Mouse (Mus musculus) embryonic facial prominence, embryonic 10.5 days (tissue): ENCODE data around the gene Mpp2. TPM values are rescaled to one million over a fixed set of nuclear protein-coding genes. Genes with fewer than 3 reads are reported as not detected.

Source experiments
- DNase-seq: peaks from one replicate; pipeline ENCODE4 v3.0.0-alpha.2; 2017; ENCODE audit warnings: low spot score
- H3K27ac ChIP-seq: fragments of 300-500 bp; sonication (generic); replicated peaks from 2 replicates; pipeline ENCODE4 v1.5.1; 2016; ENCODE audit warnings: mild to moderate bottlenecking
- H3K27me3 ChIP-seq: fragments of 300-500 bp; sonication (generic); replicated peaks from 2 replicates; pipeline ENCODE4 v1.6.1; 2016; ENCODE audit warnings: low read depth, mild to moderate bottlenecking; ENCODE audit not compliant: poor library complexity, severe bottlenecking
- H3K36me3 ChIP-seq: fragments of 300-500 bp; sonication (generic); replicated peaks from 2 replicates; pipeline ENCODE4 v1.6.1; 2016; ENCODE audit warnings: mild to moderate bottlenecking, moderate library complexity
- H3K4me1 ChIP-seq: fragments of 300-500 bp; sonication (generic); 2 replicates; pipeline ENCODE4 v1.6.1; 2016
- H3K4me3 ChIP-seq: fragments of 300-500 bp; sonication (generic); 2 replicates; pipeline ENCODE4 v1.5.1; 2016; ENCODE audit warnings: mild to moderate bottlenecking, moderate library complexity
- H3K9me3 ChIP-seq: fragments of 300-500 bp; sonication (generic); 2 replicates; pipeline ENCODE4 v1.6.1; 2016; ENCODE audit warnings: mild to moderate bottlenecking
- WGBS: fragments of 180-500 bp; shearing (Covaris S2); methylation state at CpG from one replicate; pipeline ENCODE4 v1.1.7; 2016; 5-methylcytosine and 5-hydroxymethylcytosine counted together
- polyA plus RNA-seq: library from polyadenylated mRNA; unstranded; fragments of >200 nt; fragmentation: Nextera tagmentation; extraction: Ambion mirVana; gene quantifications from 2 replicates; pipeline ENCODE4 v1.2.1, GENCODE M21; 2016

Gene Mpp2
- polyA plus RNA-seq, 1 experiment from 2014 or later: 12.5 TPM

DNA sequence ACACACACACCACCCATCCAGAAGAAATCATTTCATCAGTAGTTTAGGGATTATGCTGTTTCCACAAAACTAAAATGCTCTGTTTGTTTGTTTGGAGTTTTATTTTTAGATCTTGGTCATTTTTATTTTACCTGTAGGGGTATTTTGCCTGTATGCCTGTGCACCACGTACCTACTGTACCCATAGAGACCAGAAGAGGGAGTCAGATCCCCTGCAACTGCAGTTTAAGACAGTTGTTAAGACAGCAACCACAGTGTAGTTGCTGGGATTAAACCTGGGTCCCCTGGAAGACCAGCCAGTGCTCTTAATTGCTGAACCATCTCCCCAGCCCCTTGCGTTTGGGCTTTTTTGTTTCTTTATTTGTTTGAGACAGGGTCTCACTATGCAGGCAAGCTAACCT is 19.3 kb downstream of the Mpp2 start:
- no peak for DNase-seq
- H3K27ac ChIP-seq: no peak overlapping the region
- WGBS: 34% methylated on average over 2 of the region's 2 CpGs
- H3K27me3 ChIP-seq: peaks cover 29% of the 10 kb centered on the region
- H3K4me3 ChIP-seq: no peak overlapping the region
- no peaks in the 10 kb centered on the region for H3K9me3 ChIP-seq
- peaks cover 28% of the 10 kb centered on the region for H3K4me1 ChIP-seq
- peaks cover 6% of the 10 kb centered on the region for H3K36me3 ChIP-seq

DNA sequence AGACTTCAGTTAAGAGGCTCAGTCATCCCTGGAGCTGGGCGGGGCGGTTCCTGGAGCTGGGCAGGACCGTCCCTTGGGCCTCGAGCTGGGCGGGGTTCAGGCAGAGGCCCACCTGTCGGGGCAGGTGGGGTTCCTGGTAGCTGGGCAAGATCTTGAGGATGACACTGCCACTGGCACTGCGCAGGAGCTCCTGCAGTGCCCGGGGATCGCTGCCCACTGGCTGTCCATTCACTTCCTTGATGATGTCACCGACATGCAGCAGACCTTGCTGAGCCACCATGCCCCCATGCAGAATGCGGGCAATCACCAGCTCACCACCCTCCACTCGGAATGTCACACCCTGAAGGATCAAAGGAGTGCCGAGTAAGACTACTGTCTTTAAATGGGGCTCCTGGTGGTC is 25.2 kb downstream of the Mpp2 start:
- 83% methylated on average over 13 of the region's 13 CpGs for WGBS
- peaks cover 20% of the 10 kb centered on the region for H3K4me1 ChIP-seq
- peaks cover 39% of the 10 kb centered on the region for H3K36me3 ChIP-seq
- no peak for DNase-seq
- H3K4me3 ChIP-seq: no peak overlapping the region
- H3K27ac ChIP-seq: no peak overlapping the region
- peaks cover 51% of the 10 kb centered on the region for H3K27me3 ChIP-seq
- no peaks in the 10 kb centered on the region for H3K9me3 ChIP-seq

DNA sequence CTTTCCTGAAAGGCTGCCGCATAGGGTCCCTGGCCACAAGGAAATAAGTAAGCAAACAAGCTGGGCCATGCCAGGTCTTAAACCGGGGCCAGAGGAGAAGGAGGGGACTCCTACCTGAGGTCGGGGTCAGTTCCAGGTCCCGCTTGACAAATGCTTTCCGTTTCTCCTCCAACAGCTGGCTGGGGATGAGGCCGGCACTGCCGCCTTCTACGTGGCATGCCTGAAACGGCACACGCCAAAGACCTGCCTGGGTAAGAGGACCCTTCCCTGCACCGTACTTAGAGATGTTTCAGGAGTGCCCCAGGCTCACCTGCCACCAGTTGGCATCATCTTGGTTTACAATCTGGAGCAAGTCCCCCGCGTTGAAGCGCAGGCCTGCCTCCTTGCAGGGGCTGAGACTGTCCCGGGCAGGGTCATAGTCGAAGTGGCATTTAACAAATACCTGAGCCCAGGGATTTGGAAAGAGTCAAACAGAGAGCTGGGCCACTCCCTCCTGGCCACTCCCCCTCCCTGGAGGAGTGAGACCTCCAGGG is 26.3 kb downstream of the Mpp2 start:
- Histone ChIP-seq H3K27me3 (peaks cover 61% of the 10 kb centered on the region), H3K27ac (no peak overlapping the region), H3K36me3 (peaks cover 39% of the 10 kb centered on the region), H3K4me3 (peak overlapping the region; percentile 59), H3K4me1 (peaks cover 16% of the 10 kb centered on the region), H3K9me3 (no peaks in the 10 kb centered on the region)
- 14% methylated on average over 16 of the region's 16 CpGs for WGBS
- DNase-seq: no peak

DNA sequence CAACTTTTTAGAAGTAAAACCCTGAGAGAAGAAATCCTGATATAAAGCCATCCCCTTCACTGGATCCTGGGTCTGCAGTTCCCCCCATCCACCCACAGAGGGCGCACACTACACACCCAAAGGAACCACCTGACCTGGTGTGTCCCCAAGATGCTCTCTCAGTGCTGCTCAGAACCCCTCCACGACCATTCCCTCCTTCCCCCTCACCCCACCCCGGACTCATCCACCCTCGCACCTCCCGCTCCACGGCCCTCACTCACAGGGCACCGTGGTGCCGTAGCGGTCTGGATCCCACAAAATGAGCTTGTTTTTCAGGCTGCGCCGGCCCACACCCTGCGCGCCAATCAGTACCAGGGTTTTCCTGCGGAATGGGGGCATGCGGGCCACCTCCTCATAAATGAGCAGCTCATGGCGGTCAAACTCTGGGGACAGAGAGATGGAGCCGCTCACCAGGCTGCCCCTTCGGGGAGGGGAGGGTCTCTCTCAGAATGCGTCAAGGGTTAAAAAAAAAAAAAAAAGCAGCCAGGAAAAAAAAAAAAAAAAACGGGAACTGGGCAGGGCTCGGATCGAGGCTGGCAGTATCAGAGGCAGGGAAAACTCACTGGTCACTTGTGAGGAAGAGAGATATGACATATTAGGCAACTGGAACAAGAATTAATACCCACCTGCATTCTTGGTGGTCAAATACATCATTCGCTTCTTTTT is 26.9 kb downstream of the Mpp2 start:
- Histone ChIP-seq H3K9me3 (no peaks in the 10 kb centered on the region), H3K4me1 (peaks cover 22% of the 10 kb centered on the region), H3K36me3 (peaks cover 39% of the 10 kb centered on the region), H3K4me3 (peak overlapping the region; percentile 59), H3K27ac (no peak overlapping the region; the same call in 1 of the 2 replicates), H3K27me3 (peaks cover 62% of the 10 kb centered on the region)
- peak; percentile 84 for DNase-seq
- 2% methylated on average over 23 of the region's 23 CpGs for WGBS

DNA sequence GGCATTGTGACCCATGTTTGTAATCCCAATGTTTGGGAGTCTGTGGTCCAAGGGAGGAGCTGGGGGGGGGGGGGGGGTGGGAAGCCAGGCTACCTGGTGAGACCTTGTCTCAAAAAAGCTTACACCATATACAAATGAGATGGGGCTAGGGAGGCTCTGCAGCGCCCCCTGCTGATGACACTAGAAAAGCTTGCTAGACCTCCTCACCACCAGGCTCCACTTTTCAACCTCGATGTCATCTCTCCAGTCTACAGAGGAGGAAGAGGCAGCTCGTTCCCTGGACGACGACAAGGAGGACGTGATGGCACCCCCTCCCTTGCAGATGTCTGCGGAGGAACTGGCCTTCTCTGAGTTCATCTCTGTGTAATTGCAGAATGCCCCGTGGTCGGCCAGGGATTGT is 34.5 kb downstream of the Mpp2 start:
- Histone ChIP-seq H3K27ac (no peak overlapping the region), H3K4me3 (no peak overlapping the region), H3K36me3 (0 out of 2 replicates have a peak, but pooled peaks cover 4% of the 10 kb centered on the region), H3K9me3 (no peaks in the 10 kb centered on the region), H3K4me1 (peaks cover 17% of the 10 kb centered on the region), H3K27me3 (peaks cover 24% of the 10 kb centered on the region; the same call in 1 of the 2 replicates)
- peak; percentile 65 for DNase-seq
- WGBS: 27% methylated on average over 9 of the region's 9 CpGs

DNA sequence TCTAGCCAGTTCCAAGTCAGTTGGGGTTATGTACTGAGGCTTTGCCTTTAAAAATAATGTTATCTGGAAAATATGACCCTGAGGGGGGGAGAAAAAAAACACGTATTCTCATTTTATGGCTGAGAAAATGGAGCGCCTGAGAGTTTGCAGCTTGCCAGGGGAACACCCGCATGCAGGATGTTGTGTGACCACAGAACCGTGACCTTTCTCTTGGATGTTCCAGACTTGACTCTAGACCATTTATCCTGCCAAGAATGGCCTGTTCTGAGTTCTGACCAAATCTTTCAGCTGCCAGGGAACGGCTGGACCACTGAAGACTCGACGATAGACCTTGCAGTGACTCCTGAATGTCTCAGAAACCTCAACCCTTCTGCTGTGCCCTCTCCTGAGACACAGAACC is 35.1 kb downstream of the Mpp2 start:
- H3K36me3 ChIP-seq: no peaks in the 10 kb centered on the region
- no peak overlapping the region for H3K4me3 ChIP-seq
- 85% methylated on average over 7 of the region's 7 CpGs for WGBS
- H3K27me3 ChIP-seq: 0 out of 2 replicates have a peak, but pooled peaks cover 17% of the 10 kb centered on the region
- H3K4me1 ChIP-seq: peaks cover 17% of the 10 kb centered on the region
- no peak overlapping the region for H3K27ac ChIP-seq
- DNase-seq: no peak
- H3K9me3 ChIP-seq: no peaks in the 10 kb centered on the region

DNA sequence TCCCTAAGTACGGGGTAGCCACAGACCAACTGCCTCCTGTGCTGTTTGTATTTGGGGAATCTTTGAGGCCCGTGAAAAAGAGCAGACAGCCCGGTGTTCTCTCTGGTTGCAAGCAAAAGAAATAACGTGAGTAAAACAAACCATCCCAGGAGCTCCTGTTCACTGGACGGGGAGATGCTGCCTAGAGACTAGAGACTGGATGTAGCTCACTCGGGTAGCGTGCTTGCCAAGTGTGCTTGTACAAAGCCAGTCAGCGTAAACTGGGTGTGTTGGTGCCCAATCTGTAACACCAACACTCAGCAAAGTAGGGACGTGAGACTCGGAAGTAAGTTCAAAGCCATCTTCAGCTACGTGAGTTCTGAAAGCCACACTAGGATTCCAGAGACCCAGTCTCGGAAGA is 35.6 kb downstream of the Mpp2 start:
- no peaks in the 10 kb centered on the region for H3K9me3 ChIP-seq
- WGBS: 83% methylated on average over 12 of the region's 12 CpGs
- peaks cover 17% of the 10 kb centered on the region for H3K4me1 ChIP-seq
- DNase-seq: no peak
- no peak overlapping the region for H3K27ac ChIP-seq
- H3K27me3 ChIP-seq: 0 out of 2 replicates have a peak, but pooled peaks cover 12% of the 10 kb centered on the region
- no peak overlapping the region for H3K4me3 ChIP-seq
- no peaks in the 10 kb centered on the region for H3K36me3 ChIP-seq

DNA sequence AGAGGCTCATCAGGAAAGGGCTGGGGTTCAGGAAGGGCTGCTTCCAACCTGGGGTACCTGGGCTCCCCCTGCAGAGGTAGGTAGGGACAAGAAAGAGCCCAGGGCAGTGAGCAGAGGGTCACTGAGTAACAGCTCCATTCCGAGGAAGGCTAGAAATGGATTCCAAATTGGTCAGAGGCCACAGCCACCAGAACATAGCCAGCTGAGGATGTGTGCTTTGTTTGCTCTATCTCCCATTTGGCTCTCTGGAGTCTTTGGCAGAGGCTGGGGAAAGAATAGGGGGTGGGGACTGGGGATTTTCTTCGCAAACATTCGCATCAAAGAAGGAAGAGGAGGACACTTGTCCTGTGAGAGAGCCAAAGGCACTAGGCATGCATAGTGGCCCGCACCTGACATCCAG is 36.4 kb downstream of the Mpp2 start:
- no peaks in the 10 kb centered on the region for H3K9me3 ChIP-seq
- no peak overlapping the region for H3K27ac ChIP-seq
- H3K4me1 ChIP-seq: peaks cover 12% of the 10 kb centered on the region
- no peak overlapping the region for H3K4me3 ChIP-seq
- 0 out of 2 replicates have a peak, but pooled peaks cover 5% of the 10 kb centered on the region for H3K27me3 ChIP-seq
- no peak for DNase-seq
- no peaks in the 10 kb centered on the region for H3K36me3 ChIP-seq
- WGBS: 45% methylated on average over 4 of the region's 4 CpGs

DNA sequence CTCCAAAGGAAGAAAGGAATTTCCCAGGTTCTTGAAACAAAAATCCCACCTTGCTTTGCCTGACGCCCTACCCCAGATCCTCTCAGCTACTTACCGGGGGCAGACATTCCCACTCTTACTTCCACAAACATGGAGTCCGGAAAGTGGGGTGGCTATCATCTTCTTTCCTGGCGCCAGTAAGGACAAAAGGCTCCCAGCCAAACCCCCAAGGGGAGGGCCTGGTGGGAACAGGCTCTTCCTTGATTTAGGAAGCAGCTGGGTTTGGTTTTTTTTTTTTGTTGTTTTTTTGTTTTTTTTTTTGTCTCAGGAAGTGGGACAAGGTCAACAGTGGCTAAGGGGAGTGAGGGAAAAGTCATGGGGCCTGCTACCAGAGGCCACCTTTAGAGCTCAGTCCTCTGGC is 36.8 kb downstream of the Mpp2 start:
- no peak for DNase-seq
- no peaks in the 10 kb centered on the region for H3K36me3 ChIP-seq
- peak overlapping the region; percentile 26; the same call in 1 of the 2 replicates for H3K27ac ChIP-seq
- peaks cover 8% of the 10 kb centered on the region; the same call in 1 of the 2 replicates for H3K4me1 ChIP-seq
- H3K4me3 ChIP-seq: no peak overlapping the region
- H3K9me3 ChIP-seq: no peaks in the 10 kb centered on the region
- H3K27me3 ChIP-seq: 0 out of 2 replicates have a peak, but pooled peaks cover 4% of the 10 kb centered on the region
- WGBS: 62% methylated on average over 4 of the region's 4 CpGs

DNA sequence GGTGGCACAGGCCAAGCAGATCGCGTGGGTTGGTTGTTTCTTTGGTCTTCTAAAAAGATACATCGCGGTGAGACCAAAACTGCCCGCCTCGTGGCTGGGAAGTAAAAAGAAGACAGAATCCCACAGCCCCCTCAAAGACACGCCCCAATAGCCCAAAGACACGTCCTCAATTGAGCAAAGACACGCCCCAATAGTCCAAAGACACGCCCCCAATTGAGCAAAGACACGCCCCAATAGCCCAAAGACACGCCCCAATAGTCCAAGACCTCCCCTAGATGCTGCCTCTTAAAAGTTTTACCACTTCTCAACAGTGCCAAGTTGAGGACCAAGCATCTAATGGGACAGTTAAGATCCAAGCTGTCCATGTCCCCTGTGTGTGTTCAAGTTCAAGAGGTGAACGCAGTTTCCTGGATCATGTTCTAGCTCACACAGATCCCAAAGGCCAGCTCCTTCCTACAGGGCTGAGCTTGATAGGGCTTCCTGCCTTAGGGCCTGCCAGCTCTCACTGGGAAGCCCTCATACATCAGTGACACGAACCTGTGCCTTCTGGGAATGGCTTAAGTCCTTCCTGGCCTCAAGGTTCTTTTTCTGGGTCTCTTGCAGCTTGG is 38.3 kb downstream of the Mpp2 start:
- 57% methylated on average over 14 of the region's 14 CpGs for WGBS
- Histone ChIP-seq H3K27ac (no peak overlapping the region), H3K36me3 (0 out of 2 replicates have a peak, but pooled peaks cover 2% of the 10 kb centered on the region), H3K4me3 (no peak overlapping the region), H3K27me3 (0 out of 2 replicates have a peak, but pooled peaks cover 4% of the 10 kb centered on the region), H3K4me1 (peaks cover 6% of the 10 kb centered on the region; the same call in 1 of the 2 replicates), H3K9me3 (peaks cover 14% of the 10 kb centered on the region)
- DNase-seq: no peak

DNA sequence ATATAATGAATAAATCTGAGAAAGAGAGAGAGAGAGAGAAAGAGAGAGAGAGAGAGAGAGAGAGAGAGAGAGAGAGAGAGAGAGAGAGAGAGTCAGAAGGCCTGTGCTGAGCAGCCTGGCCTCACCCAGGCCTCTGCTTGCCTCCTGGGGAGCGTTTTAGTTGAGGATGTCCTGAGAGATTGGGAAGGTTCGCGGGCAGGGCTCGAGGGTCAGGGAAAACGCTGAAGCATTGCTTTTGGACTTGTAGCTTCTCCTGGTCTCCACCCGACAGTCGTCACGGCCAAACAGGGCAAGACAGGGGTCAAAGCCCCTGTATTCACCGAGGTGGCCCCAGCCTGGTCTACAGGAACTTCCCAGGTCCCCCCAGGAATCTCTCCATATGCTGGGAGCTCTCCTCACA is 41.7 kb downstream of the Mpp2 start:
- H3K36me3 ChIP-seq: 0 out of 2 replicates have a peak, but pooled peaks cover 2% of the 10 kb centered on the region
- no peak overlapping the region for H3K27ac ChIP-seq
- H3K27me3 ChIP-seq: no peaks in the 10 kb centered on the region
- H3K9me3 ChIP-seq: peaks cover 18% of the 10 kb centered on the region
- no peak overlapping the region for H3K4me3 ChIP-seq
- WGBS: 77% methylated on average over 9 of the region's 9 CpGs
- H3K4me1 ChIP-seq: no peaks in the 10 kb centered on the region
- no peak for DNase-seq

DNA sequence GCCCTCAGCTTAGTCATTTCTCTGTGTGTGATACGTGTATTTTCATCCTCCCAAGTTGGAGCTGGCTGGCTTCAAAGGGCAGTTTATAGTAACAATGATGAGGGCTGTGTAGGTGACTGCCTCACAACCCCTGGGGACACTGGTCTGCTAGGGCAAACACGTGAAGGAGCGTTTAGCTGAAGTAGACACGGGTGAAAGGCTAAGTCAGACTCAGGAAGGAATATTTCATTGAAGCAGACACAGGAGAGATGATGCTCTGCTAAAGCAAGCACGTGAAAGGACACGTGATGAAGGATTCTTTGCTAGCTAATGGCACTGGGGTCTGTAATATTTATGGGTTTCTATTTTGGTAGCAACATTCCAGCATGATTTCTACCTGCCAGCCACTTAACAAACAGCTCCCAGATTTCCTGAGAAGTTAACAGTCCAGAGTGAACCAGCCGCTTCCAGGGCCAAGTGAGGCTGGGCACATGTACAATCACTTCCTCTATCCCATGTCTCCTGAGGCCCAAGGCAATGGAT is 43.6 kb downstream of the Mpp2 start:
- no peak overlapping the region for H3K4me3 ChIP-seq
- peaks cover 18% of the 10 kb centered on the region for H3K9me3 ChIP-seq
- WGBS: 88% methylated on average over 7 of the region's 7 CpGs
- H3K4me1 ChIP-seq: peaks cover 7% of the 10 kb centered on the region; the same call in 1 of the 2 replicates
- DNase-seq: no peak
- no peaks in the 10 kb centered on the region for H3K27me3 ChIP-seq
- 0 out of 2 replicates have a peak, but pooled peaks cover 2% of the 10 kb centered on the region for H3K36me3 ChIP-seq
- H3K27ac ChIP-seq: no peak overlapping the region
